Mouse (Mus musculus): ENCODE results near the gene Polr3h. TPM values are rescaled to one million over a fixed set of nuclear protein-coding genes. Genes with fewer than 3 reads are reported as not detected.

The Polr3h gene
- polyA plus RNA-seq, 1 experiment from 2014 or later: 80.4 TPM

DNA sequence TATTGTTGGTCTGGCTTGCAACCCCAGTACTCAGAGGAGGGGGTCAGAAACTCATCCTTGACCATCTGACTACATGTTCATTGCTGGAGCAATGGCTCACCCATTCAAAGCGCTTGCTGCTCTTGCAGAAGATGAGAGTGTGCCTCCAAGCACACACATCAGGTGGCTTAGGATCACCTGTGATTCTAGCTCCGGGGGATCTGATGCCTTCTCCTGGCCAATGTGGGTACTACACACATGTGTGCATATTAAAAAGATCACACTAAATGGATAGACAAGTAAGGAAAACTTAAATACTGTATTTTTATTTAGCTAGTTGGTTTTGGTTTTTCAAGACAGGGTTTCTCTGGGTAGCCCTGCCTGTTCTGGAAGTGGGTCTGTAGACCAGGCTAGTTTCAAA lies 15.0 kb upstream of the Polr3h start:
- no peak overlapping the region for H3K27ac ChIP-seq
- peaks cover 19% of the 10 kb centered on the region for H3K4me1 ChIP-seq (replicated peaks)
- no peak overlapping the region for H3K4me2 ChIP-seq (replicated peaks)
- H3K9ac ChIP-seq: no peak overlapping the region
- no peaks in the 10 kb centered on the region for H3K36me3 ChIP-seq
- H3K9me3 ChIP-seq: no peaks in the 10 kb centered on the region
- H3K4me3 ChIP-seq (replicated peaks): no peak overlapping the region
- H3K27me3 ChIP-seq (replicated peaks): peaks cover 8% of the 10 kb centered on the region; the same call in 1 of the 2 replicates
- WGBS: 94% methylated on average over 2 of the region's 2 CpGs
- ATAC-seq: no peak

DNA sequence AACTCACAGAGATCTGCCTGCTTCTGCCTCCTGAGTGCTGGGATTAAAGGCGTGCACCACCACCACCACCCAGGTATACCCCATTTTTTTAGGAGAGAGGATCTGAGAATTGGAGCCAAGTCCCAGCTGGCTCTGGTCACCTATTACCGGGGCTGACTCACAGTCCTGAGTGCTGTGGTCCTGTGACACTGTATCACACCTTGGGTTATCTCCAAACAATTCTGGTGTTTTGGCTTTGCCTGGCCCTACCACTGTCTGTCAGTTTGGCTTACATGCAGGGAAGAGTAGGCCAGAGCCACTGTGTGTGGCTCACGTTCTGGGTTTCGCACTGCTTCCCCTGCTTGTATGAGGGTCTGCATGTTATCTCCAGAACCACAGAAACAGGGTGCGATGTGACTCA lies 14.2 kb upstream of the Polr3h start:
- 87% methylated on average over 5 of the region's 5 CpGs for WGBS
- Histone ChIP-seq H3K9me3 (no peaks in the 10 kb centered on the region), H3K4me3 (replicated peaks) (no peak overlapping the region), H3K9ac (no peak overlapping the region), H3K4me1 (replicated peaks) (peaks cover 19% of the 10 kb centered on the region), H3K27me3 (replicated peaks) (peaks cover 8% of the 10 kb centered on the region; the same call in 1 of the 2 replicates), H3K27ac (no peak overlapping the region), H3K4me2 (replicated peaks) (no peak overlapping the region), H3K36me3 (no peaks in the 10 kb centered on the region)
- no peak for ATAC-seq

DNA sequence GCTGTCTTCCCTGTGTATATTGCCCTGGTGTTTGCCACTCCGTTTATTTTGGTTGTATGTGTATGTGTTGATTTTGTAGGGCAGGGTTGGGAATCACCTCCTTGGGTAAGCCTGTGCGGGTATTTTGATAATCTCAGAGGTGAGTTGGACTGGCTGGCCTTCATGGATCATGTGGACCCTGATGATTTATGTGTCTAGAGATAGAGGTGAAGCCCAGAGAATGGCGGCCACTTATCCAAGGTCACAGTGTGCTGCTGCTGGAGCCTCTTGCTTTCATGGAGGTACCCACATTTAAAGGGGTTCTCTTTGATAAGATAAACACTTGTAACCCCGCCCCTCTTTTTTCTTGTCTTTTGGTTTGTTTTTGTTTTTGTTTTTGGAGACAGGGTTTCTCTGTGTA lies 13.7 kb upstream of the Polr3h start:
- H3K9me3 ChIP-seq: no peaks in the 10 kb centered on the region
- no peak overlapping the region for H3K9ac ChIP-seq
- no peak overlapping the region for H3K4me2 ChIP-seq (replicated peaks)
- H3K27ac ChIP-seq: no peak overlapping the region
- peaks cover 8% of the 10 kb centered on the region; the same call in 1 of the 2 replicates for H3K27me3 ChIP-seq (replicated peaks)
- no peak for ATAC-seq
- H3K36me3 ChIP-seq: no peaks in the 10 kb centered on the region
- no peak overlapping the region for H3K4me3 ChIP-seq (replicated peaks)
- WGBS: 73% methylated on average over 4 of the region's 4 CpGs
- H3K4me1 ChIP-seq (replicated peaks): peaks cover 19% of the 10 kb centered on the region

DNA sequence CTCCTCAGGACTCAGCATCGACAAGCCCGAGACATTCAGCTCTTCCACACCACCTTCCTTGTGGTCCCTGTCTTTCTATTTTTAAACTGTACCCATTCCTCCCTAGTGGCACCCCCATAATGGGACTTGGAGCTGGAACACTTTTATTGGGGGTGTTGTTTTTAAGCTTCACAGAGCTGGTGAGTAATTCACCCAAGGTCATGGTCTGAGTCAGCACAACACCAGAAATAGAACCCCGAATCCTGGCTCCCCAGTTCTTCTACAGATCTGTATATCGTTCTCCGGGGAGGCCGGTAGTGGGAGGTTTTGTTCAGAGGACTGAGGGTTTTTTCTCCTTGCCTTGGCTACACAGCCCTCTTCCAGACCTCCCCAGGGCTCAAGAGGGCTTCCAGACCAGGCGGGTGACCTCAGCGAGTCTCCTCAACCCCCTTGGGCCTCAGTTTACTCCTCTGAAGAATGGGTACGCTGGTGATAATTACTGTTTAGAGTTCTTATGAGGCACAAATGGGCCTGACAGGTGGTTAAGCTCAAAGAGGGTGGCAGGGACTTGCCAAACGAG lies 13.2 kb upstream of the Polr3h start:
- ATAC-seq: no peak

DNA sequence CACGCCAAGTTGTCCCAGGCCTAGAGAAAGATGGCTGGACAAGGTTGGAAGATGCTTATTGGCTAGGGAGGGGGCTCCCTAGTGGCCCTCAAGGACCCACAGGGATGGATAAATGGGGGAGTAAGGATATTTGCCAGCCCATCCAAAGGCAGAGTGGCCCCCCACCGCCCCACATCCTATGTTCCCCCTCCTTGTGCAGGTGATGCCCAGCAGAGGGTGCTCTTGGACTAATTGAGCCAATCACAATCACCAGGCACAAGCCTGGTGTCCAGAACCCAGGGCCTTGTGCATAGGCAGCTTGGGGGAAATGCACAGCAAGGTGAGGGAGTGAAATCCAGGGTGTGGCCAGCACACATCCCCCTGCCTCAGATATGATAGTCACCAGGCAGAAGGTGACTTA lies 12.2 kb upstream of the Polr3h start:
- WGBS: 25% methylated on average over 2 of the region's 2 CpGs
- H3K4me3 ChIP-seq (replicated peaks): peak overlapping the region; percentile 45; the same call in 1 of the 2 replicates
- H3K9ac ChIP-seq: no peak overlapping the region
- peaks cover 8% of the 10 kb centered on the region; the same call in 1 of the 2 replicates for H3K27me3 ChIP-seq (replicated peaks)
- H3K9me3 ChIP-seq: no peaks in the 10 kb centered on the region
- H3K4me1 ChIP-seq (replicated peaks): peaks cover 23% of the 10 kb centered on the region
- H3K4me2 ChIP-seq (replicated peaks): peak overlapping the region; percentile 69; the same call in 1 of the 2 replicates
- no peak overlapping the region for H3K27ac ChIP-seq
- H3K36me3 ChIP-seq: no peaks in the 10 kb centered on the region
- ATAC-seq: 0 out of 2 replicates have a peak, but pooled peaks have one; percentile 24

More for the DNA sequence above, 13.2 kb upstream of the Polr3h start:
- Histone ChIP-seq H3K4me3 (replicated peaks) (no peak overlapping the region), H3K27me3 (replicated peaks) (peaks cover 8% of the 10 kb centered on the region; the same call in 1 of the 2 replicates), H3K9ac (no peak overlapping the region), H3K36me3 (no peaks in the 10 kb centered on the region), H3K9me3 (no peaks in the 10 kb centered on the region), H3K4me1 (replicated peaks) (peaks cover 19% of the 10 kb centered on the region), H3K27ac (no peak overlapping the region), H3K4me2 (replicated peaks) (no peak overlapping the region)
- WGBS: 87% methylated on average over 10 of the region's 10 CpGs

DNA sequence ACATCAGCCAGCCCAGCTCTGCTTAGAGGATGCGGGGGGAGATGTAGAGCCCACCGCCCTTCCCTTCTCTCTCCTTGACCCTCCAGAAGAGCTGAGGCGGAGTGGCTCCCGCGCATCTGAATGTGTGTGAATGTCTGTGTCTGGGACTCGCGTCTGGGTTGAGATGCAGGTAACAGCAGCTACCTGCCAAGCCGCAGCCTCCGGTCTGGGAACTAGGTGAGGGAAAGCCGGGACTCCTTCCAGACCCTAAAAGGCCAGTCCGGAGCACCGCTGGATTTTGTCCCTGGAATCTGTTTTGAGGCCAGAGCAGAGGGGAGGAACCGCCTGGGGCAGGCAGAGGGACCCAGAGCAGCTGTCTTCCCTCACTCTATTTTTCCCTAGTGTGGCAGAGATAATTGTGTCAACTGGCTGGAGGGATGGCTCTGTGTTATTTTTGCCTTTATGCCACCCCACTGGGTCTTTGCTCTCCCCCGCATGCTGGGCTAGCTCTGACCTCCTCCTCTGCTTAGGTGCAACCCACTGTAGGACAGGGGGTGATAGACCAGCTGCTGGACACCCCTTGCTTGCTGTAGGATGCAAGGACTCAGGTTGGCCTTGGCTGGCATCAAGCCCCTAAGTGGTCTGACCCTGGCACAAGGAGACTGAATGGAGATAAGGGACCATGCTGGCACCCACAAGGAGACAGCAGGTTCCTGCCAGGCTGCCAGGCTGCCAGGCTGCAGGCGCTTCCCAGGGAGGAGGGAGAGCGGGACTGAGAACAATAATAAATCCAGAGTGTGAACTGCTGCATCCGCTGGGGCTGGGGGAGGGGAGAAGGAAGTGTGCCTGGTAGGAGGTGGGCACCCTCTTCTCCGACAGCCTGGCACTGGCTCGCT lies 11.3 kb upstream of the Polr3h start:
- 12% methylated on average over 19 of the region's 19 CpGs for WGBS
- no peaks in the 10 kb centered on the region for H3K9me3 ChIP-seq
- H3K36me3 ChIP-seq: no peaks in the 10 kb centered on the region
- peak overlapping the region; percentile 69 for H3K4me2 ChIP-seq (replicated peaks)
- peaks cover 8% of the 10 kb centered on the region; the same call in 1 of the 2 replicates for H3K27me3 ChIP-seq (replicated peaks)
- peaks cover 30% of the 10 kb centered on the region for H3K4me1 ChIP-seq (replicated peaks)
- peak; percentile 46 for ATAC-seq
- peak overlapping the region; percentile 69 for H3K27ac ChIP-seq
- H3K9ac ChIP-seq: peak overlapping the region; percentile 54
- H3K4me3 ChIP-seq (replicated peaks): peak overlapping the region; percentile 45

DNA sequence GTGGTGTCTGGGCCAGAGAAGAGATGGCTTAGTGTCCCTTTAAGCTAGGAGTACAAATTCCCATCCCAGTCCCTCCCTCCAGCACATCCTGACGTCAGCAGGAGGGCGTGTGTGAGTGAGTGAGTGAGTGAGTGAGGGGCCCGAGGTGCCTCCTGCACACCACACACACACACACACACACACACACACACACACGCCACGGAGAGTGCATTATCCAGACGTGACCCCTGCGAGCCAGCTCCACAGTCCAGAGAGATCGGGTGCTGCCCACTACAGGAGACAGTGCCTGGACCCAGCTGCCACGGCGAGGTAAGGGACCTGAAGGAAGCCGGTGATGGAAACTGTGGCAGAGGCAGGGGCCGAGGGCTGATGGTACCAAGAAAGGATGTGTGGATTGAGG lies 10.6 kb upstream of the Polr3h start, which contains the start of gene Csdc2:
Csdc2 (plus strand) TSS at position 81 of the 400 bp plus-strand sequence.
- Histone ChIP-seq H3K27me3 (replicated peaks) (peaks cover 8% of the 10 kb centered on the region; the same call in 1 of the 2 replicates), H3K9me3 (no peaks in the 10 kb centered on the region), H3K9ac (peak within 1 kb of the TSS; percentile 54), H3K4me3 (replicated peaks) (peak within 1 kb of the TSS; percentile 45), H3K4me2 (replicated peaks) (peak within 1 kb of the TSS; percentile 69), H3K36me3 (no peaks in the 10 kb centered on the region), H3K27ac (peak within 1 kb of the TSS; percentile 69), H3K4me1 (replicated peaks) (peaks cover 30% of the 10 kb centered on the region)
- ATAC-seq: peak; percentile 70
- 5% methylated on average over 12 of the region's 12 CpGs for WGBS

DNA sequence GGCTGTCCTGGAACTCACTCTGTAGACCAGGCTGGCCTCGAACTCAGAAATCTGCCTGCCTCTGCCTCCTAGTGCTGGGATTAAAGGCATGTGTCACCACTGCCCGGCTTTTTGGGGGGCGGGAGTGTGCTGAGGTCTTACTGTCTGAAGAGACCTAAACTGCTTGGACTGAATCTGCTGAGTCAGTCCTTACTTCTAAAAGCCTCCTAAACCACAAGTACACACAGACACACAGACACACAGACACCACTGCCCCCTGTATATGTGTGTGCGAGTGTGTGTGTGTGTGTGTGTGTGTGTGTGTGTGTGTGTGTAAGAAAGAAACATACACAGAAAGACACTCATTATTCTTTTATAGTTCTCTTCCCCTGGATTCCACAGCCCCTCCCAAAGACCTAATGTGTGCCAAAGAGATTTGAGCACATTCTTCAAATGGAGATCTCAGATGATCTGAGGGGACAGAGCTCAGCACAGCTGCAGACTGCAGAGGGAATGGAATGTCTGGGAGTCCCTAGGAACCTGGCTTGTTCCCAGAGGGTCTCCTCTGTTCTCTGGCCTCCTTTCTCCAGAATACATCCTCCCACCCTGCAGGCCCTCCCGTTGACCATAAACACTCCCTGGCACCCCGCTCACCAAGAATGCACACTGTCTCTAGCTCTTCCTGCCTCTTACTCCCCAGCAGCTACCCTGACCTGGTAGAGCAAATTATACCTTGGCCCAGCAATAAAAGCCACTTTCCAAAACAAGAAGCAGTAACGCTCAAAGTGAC lies 10.0 kb upstream of the Polr3h start:
- Histone ChIP-seq H3K9me3 (no peaks in the 10 kb centered on the region), H3K4me2 (replicated peaks) (peak overlapping the region; percentile 69), H3K27ac (peak overlapping the region; percentile 69), H3K4me3 (replicated peaks) (peak overlapping the region; percentile 45), H3K4me1 (replicated peaks) (peaks cover 30% of the 10 kb centered on the region), H3K36me3 (no peaks in the 10 kb centered on the region), H3K9ac (peak overlapping the region; percentile 54; the same call in 1 of the 2 replicates), H3K27me3 (replicated peaks) (peaks cover 8% of the 10 kb centered on the region; the same call in 1 of the 2 replicates)
- WGBS: 40% methylated on average over 7 of the region's 7 CpGs
- peak; percentile 39 for ATAC-seq

DNA sequence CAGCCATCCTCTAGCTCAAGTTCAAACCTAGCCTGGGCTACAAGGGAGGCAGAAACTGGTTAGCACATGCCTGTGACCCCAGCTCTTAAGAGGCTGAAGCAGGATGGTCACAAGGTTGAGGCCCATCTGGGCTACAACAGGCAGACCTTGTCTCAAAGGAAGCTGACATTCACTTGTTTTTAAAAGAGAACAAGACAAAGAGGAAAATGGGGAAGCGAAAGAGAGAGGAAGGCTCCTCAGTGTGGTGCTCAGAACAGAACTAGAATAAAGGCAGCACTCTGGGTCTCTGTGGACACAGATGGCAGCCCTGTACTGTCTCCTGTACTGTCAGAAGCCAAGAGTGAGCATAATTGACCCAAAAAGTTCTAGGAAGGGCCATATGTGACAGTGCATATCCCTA lies 7.9 kb upstream of the Polr3h start:
- no peak for ATAC-seq
- no peak overlapping the region for H3K9ac ChIP-seq
- WGBS: 79% methylated on average over 1 of the region's 1 CpGs

DNA sequence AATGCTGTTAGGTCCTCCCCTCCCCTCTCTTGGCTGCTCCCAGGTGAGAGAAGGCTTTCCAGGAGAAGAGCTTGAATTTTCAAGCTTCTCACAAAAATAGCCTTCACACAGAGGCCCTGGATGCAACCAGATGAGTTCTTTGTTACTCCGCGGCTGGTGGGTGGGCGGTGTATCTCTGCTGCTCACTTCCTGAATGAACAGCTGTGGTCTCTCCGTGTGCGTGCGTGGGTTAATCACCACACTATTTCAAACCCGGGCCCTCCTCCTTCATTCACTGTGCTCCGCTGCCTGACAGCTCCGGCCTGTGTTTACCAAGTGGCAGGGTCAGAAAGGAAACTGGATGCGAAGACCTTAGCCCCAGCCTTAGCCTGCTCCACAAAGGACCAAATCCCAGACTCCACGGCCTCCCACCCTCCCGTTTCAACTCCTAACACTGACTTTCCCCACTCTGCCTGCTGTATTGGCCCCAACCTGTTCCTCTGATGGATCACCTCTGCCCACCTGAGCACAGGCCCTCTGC lies 7.0 kb upstream of the Polr3h start:
- no peak for ATAC-seq
- no peaks in the 10 kb centered on the region for H3K9me3 ChIP-seq
- no peak overlapping the region; the same call in 1 of the 2 replicates for H3K4me2 ChIP-seq (replicated peaks)
- no peaks in the 10 kb centered on the region for H3K36me3 ChIP-seq
- H3K27ac ChIP-seq: 0 out of 2 replicates have a peak overlapping the region, but pooled peaks have one; percentile 36
- H3K27me3 ChIP-seq (replicated peaks): peaks cover 8% of the 10 kb centered on the region; the same call in 1 of the 2 replicates
- WGBS: 15% methylated on average over 12 of the region's 12 CpGs
- no peak overlapping the region for H3K9ac ChIP-seq
- peaks cover 24% of the 10 kb centered on the region for H3K4me1 ChIP-seq (replicated peaks)
- no peak overlapping the region for H3K4me3 ChIP-seq (replicated peaks)

More for the DNA sequence above, 7.9 kb upstream of the Polr3h start:
- H3K4me2 ChIP-seq (replicated peaks): no peak overlapping the region
- peaks cover 8% of the 10 kb centered on the region; the same call in 1 of the 2 replicates for H3K27me3 ChIP-seq (replicated peaks)
- no peaks in the 10 kb centered on the region for H3K9me3 ChIP-seq
- peaks cover 30% of the 10 kb centered on the region for H3K4me1 ChIP-seq (replicated peaks)
- H3K36me3 ChIP-seq: no peaks in the 10 kb centered on the region
- no peak overlapping the region for H3K27ac ChIP-seq
- no peak overlapping the region for H3K4me3 ChIP-seq (replicated peaks)

DNA sequence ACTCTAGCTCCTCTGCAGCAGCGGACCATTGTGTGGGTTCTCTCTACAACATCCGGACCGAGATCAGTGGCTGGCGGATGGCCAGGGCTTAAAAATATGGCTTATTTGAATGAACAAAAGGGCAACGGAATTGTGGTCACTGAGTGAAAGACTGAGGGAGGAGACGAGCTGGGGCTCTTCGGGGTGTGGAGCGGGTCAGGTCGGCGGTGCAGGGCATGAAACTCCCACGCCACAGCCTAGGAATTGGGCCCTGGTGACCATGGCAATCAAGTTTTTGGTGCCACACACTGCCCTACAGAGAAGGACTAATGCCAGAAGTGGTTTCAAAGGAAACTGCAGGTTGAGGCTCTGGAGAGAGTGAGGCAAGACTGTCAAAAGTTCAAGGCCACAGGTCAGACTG lies 2.2 kb upstream of the Polr3h start:
- Histone ChIP-seq H3K4me1 (replicated peaks) (peaks cover 29% of the 10 kb centered on the region), H3K4me2 (replicated peaks) (no peak overlapping the region), H3K27ac (no peak overlapping the region), H3K36me3 (0 out of 2 replicates have a peak, but pooled peaks cover 1% of the 10 kb centered on the region), H3K9ac (no peak overlapping the region), H3K9me3 (no peaks in the 10 kb centered on the region), H3K4me3 (replicated peaks) (no peak overlapping the region), H3K27me3 (replicated peaks) (no peaks in the 10 kb centered on the region)
- ATAC-seq: no peak
- WGBS: 47% methylated on average over 11 of the region's 11 CpGs
